Mouse (Mus musculus): ENCODE results near the gene Ceacam3. TPM values are rescaled to one million over a fixed set of nuclear protein-coding genes. Genes with fewer than 3 reads are reported as not detected.

Gene Ceacam3
- polyA plus RNA-seq, 1 experiment: not detected

GRCm38 (mm10) chr7:17203177-17203576 is 53.1 kb downstream of the Ceacam3 start, which contains the start of gene Psg29:
Gene Psg29 (plus strand): TSS chr7:17203477.
- H3K27ac ChIP-seq (ENCODE audit: insufficient read depth, low read depth, low read length): no peak within 1 kb of the TSS
- no peaks in the 10 kb centered on the region for H3K36me3 ChIP-seq (ENCODE audit: control insufficient read depth, insufficient read depth, low read length)
- no peak within 1 kb of the TSS for H3K4me3 ChIP-seq (ENCODE audit: low read depth, low read length)
- no peak for TF ChIP-seq POLR2A (IDR thresholded peaks at IDR 0.05; ENCODE audit: low read depth, low read length)
- no peak for TF ChIP-seq CTCF (IDR thresholded peaks at IDR 0.05; ENCODE audit: extremely low read depth, insufficient read length, insufficient replicate concordance, low read depth, low read length)
- no peaks in the 10 kb centered on the region for H3K4me1 ChIP-seq (ENCODE audit: control insufficient read depth, insufficient read depth, insufficient read length, low read length)
- no peaks in the 10 kb centered on the region for H3K27me3 ChIP-seq (ENCODE audit: control insufficient read depth, insufficient read depth, low read length)

DNA sequence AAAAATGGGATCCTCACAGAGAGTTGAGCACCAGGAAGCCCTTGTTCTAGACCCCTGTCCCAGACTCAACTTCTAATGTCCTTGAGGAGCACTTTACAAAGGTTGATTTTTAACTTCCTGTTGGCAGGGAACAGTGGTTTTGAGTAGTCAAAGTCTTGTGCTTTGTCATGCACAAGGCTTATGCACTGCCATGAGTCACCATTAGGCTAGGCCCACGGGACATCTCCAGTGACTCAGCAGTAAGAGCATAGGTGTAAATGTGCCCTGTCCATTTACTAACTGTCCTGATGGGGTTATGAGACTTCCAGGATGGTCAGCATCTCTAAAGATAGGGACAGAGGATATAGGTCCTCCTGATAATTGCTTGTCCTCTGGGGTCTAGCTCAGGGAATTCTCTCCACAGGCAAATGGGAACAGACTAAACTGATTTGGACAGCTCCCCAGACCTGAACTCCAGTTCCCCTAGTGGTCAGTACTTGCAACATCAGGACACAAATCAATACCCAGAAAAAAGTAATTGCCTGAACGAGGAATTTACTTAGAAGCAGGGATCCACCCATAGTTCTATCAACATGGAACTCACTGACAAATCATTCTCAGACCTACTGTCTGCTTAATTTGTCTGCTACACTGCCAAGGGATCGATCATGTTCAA is 55.6 kb downstream of the Ceacam3 start:
- Histone ChIP-seq H3K27me3 (ENCODE audit: control insufficient read depth, insufficient read depth, low read length) (no peaks in the 10 kb centered on the region), H3K36me3 (ENCODE audit: control insufficient read depth, insufficient read depth, low read length) (no peaks in the 10 kb centered on the region), H3K4me3 (ENCODE audit: low read depth, low read length) (no peak overlapping the region), H3K4me1 (ENCODE audit: control insufficient read depth, insufficient read depth, insufficient read length, low read length) (no peaks in the 10 kb centered on the region), H3K27ac (ENCODE audit: insufficient read depth, low read depth, low read length) (no peak overlapping the region)
- WGBS: 57% methylated on average over 3 of the region's 3 CpGs
- TF ChIP-seq POLR2A (IDR thresholded peaks at IDR 0.05; ENCODE audit: low read depth, low read length): no peak
- TF ChIP-seq CTCF (IDR thresholded peaks at IDR 0.05; ENCODE audit: extremely low read depth, insufficient read length, insufficient replicate concordance, low read depth, low read length): no peak

Other genes with a start within 250 kb of the Ceacam3 start
- 1.2 and 1.7 TPM in 2 replicates for gene Ptgir, start 243.8 kb upstream of the Ceacam3 start, polyA plus RNA-seq (2012; rRNA removed)
- gene Calm3, start 226.2 kb upstream of the Ceacam3 start, polyA plus RNA-seq (2012; rRNA removed): 147 and 452 TPM in 2 replicates
- 1.2 and 1.4 TPM in 2 replicates for gene Pnmal2, start 205.6 kb upstream of the Ceacam3 start, polyA plus RNA-seq (2012; rRNA removed)
- 0.04 and 0.09 TPM in 2 replicates for gene Pnmal1, start 190.6 kb upstream of the Ceacam3 start, polyA plus RNA-seq (2012; rRNA removed)
- 0.05 and 0.14 TPM in 2 replicates for gene Gm42372, start 167.2 kb upstream of the Ceacam3 start, polyA plus RNA-seq (2012; rRNA removed)
- gene Ccdc8, start 157.6 kb upstream of the Ceacam3 start, polyA plus RNA-seq (2012; rRNA removed): 0.74 and 0.85 TPM in 2 replicates
- gene Ppp5c, start 122.4 kb upstream of the Ceacam3 start, polyA plus RNA-seq (2012; rRNA removed): 121 and 278 TPM in 2 replicates
- 0.52 and 0.68 TPM in 2 replicates for gene Hif3a, start 87.9 kb upstream of the Ceacam3 start, polyA plus RNA-seq (2012; rRNA removed)
- not detected in 2 replicates for gene Psg16, start 76.2 kb upstream of the Ceacam3 start, polyA plus RNA-seq (2012; rRNA removed)
- not detected in 2 replicates for gene Psg29, start 53.2 kb downstream of the Ceacam3 start, polyA plus RNA-seq (2012; rRNA removed)

Measured in small intestine, adult 2 months (tissue).